Mouse (Mus musculus): ENCODE measurements around the gene Cep128. TPM values are rescaled to one million over a fixed set of nuclear protein-coding genes. Genes with fewer than 3 reads are reported as not detected.
"Not testable (repeated sequence)": the region's sequence is repeated elsewhere in the genome, so short reads cannot be mapped to it uniquely, and the experiment has no call there.

Cep128 gene
- 8.1 and 8.8 TPM in 2 replicates for polyA plus RNA-seq (2015; fragmentation: Nextera tagmentation; extraction: Ambion mirVana)

- peak; percentile 91 for DNase-seq (ENCODE audit: low spot score)
Measured at GRCm38 (mm10) chr12:91384281-91385017, at the start of gene Cep128, which contains the start of gene Tshr. TSS of gene Cep128 (minus strand) at chr12:91384409. TSS of gene Tshr (plus strand) at chr12:91384563.

DNA sequence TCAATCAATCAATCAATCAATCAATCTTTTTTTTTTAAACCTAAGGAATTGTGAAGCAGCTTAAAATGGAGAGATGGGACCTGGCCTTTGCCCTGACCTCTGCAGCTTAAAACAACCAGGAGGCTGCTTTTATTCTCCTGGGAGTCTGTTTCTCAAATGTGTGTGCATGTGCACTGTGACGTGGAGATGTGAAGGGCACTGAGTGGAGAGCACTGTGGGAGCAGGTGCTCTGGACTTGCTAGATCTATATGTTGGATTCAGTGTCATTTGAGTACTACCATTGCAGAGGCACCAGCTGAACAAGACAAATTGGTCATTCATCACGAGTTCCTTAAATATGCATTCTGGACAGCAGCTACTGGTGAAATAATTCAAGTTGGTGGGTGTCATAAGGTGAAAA, 42.9 kb upstream of the Cep128 start:
- DNase-seq (ENCODE audit: low spot score) = no peak

DNA sequence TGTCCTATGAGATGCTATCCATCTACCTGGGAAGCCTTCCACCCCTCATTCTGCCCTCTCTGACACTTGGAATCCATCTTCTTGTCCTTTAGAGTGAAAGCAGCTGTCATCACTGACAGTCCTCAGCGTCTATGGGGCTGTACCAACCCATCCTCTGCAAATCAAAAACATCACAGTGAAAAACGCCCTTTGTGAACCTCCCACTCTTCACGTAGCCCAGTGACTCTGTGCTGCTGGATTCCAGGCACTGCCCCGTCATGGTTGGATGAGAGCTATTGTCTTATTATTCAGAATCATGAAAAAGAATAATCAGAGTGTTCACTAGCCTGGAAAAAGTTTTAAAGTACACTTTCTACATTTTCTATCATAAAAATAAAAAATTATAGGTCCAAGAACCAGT, 42.3 kb upstream of the Cep128 start:
- DNase-seq (ENCODE audit: low spot score) = no peak

DNA sequence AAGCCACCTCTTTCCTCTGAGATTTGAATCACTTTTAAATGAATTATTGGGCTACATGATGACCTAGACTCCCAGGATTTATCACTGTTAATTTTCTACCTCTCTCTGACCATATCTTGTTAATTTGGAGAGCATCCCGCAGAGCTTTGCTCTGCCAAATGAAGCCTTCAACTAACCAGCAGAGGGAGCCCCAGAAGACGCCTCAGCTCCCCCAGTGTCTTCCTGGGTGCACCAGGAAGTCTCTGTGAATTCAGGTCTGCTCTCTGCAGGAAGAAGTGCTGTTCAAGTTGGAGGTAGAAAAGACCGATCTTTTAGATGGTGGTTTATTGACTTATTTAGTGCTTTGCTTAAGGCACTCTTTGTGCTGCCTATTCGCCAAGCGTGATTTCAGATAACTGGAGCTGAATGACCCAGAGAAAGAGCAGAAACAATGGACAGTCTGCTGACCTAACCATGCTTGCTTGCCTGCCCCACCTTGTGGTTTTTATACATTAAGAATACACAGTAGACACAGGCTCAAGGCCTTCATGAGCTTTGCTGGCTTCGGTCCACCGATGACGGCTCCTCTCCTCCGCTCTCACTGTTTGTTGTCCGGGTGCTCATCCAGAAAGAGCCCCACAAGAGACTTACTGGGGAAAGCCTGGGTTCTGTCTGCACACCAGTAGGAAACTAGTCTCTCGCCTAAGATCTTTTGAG, 39.1 kb upstream of the Cep128 start:
- peak; percentile 71 for DNase-seq (ENCODE audit: low spot score)

GRCm38 (mm10) chr12:91421272-91421671, 37.1 kb upstream of the Cep128 start:
- no peak for DNase-seq (ENCODE audit: low spot score)

- peak; percentile 67 for DNase-seq (ENCODE audit: low spot score)
Measured at GRCm38 (mm10) chr12:91418791-91419190, 34.6 kb upstream of the Cep128 start.

DNA sequence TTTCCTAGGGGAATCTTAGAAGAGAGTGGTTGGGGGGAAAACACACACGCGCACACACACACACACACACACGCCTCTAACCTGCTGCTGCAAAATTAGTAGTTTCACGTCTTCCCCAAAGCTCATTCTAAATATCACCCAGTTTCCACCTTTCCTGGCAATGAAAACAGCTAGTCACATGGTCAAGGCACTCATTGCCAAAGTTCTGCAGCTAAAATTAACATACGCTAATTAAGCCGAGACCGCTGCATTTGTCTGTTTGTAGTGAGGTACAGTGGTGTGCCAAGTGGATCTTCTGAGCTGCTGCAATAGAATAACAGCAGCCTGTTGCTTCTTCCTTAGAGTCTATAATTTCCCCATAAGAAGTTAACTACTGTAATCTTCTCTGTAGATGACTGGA, 32.6 kb upstream of the Cep128 start:
- DNase-seq (ENCODE audit: low spot score) = no peak

- no peak for DNase-seq (ENCODE audit: low spot score)
Measured at GRCm38 (mm10) chr12:91415112-91415511, 30.9 kb upstream of the Cep128 start.

GRCm38 (mm10) chr12:91412461-91413182, 28.4 kb upstream of the Cep128 start:
- no peak for DNase-seq (ENCODE audit: low spot score)

DNA sequence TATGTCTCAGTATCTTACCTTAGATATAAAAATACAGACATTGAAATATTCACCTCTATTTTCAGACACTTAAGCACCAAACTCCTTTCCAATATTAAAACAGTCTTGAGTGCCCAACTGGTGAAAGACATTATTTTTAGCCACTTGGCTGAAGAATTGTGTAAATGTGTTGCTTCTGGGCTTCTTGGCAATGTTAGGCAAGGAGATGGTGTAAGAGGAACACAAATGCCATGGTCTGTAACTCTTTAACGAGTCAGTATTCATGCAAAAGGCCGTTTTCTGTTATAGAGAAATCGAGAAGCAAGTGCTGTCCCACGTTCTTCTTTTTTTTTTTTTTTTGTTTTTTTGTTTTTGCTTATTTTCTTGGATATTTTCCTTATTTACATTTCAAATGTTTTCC, 26.1 kb upstream of the Cep128 start:
- no peak for DNase-seq (ENCODE audit: low spot score)

GRCm38 (mm10) chr12:91401049-91401352, 16.8 kb upstream of the Cep128 start:
- DNase-seq (ENCODE audit: low spot score) = no peak

- DNase-seq (ENCODE audit: low spot score) = peak; percentile 50
Measured at GRCm38 (mm10) chr12:91400232-91401048, 16.2 kb upstream of the Cep128 start.

DNA sequence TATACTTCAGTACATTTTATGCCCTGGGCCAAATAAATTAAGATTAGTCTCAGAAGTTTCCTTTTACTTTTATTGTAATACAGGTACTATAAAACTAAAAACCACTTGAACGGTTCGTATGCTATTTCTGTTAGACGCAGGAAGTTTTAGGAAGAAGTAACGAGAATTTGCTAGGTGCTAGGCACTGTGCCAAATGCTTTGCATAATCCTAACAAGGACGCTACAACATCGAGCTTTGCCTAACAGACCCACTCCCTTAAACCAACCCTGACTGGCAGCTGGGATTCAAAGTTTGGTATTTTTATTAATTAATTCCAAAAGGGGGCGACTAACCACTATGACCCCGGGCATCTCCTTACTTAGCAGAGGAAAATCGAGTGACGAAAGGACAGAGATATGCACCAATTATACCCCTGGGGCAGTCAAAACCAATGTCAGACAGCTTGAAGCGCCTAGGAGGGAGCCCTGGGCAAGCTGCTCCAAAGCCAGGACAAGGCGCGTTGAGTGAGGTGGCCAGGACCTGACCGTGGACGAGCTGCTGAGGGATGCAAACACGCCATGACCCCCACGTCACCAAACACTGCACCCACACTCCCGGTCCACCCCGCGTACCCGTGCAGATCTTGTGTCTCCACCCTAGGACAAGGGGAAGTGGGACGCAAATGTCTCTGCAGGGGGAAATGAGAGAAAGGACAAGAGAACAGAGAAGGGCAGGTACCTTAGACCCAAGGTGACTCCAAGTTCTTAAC, 519 bp downstream of the Cep128 start:
- peak; percentile 8 for DNase-seq (ENCODE audit: low spot score)

DNA sequence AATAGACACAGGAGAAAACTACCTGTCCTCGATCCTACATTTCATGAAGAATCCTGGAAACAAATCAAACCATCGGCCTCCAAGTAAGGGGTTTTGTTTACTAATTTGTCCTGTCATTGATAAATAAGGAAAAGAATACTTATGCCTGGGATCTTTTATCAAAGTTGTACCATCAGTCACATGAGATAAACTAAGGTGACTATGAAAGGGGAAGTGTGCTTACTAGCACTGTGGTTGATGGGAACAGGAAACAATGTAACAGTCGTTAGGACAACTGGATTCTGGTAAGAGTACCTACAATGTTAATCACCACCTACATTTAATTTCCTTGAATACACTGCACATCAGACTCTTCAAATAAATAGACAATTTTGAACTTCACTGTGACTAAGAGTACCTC, 15.0 kb downstream of the Cep128 start:
- DNase-seq (ENCODE audit: low spot score) = no peak

- DNase-seq (ENCODE audit: low spot score) = no peak
Measured at GRCm38 (mm10) chr12:91353783-91354182, 30.4 kb downstream of the Cep128 start.

DNA sequence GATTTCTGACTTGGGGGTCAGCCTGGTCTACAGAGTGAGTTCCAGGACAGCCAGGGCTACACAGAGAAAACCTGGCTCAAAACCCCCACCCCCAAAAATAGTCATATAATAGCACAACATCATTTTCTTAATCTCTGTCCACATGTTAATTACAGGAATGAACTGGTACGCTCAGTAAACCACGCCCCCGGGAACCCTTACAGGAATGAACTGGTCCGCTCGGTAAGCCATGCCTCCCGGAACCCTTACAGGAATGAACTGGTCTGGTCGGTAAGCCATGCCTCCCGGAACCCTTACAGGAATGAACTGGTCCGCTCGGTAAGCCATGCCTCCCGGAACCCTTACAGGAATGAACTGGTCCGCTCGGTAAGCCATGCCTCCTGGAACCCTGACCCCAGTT, 45.6 kb downstream of the Cep128 start:
- DNase-seq (ENCODE audit: low spot score) = not testable (repeated sequence)

GRCm38 (mm10) chr12:91327527-91327926, 56.7 kb downstream of the Cep128 start:
- no peak for DNase-seq (ENCODE audit: low spot score)

- peak; percentile 25 for DNase-seq (ENCODE audit: low spot score)
Measured at GRCm38 (mm10) chr12:91326104-91326503, 58.1 kb downstream of the Cep128 start.

DNA sequence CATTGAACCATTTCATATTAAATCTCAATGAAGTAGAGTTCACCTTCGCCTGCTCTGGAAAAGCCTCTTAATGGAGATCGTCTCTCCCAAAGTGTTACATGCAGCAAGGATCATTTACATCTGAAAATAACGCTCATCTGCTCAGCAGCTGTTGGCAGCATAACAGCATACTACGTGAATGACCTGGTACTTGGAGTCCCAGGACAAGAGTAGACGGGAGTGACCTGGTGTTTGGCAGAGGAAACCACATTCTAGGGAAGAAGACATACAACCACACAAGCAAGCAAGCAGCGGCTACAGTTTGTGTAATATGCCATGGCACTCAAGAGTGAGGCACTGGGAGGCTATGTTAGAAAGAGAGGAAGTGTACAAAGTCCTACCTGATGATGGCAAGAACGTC, 69.2 kb downstream of the Cep128 start:
- DNase-seq (ENCODE audit: low spot score) = no peak

- DNase-seq (ENCODE audit: low spot score) = peak; percentile 37
Measured at GRCm38 (mm10) chr12:91313974-91314587, 70.1 kb downstream of the Cep128 start.

Measured in thymus, postnatal 0 days (tissue).